8 mouse cellular contexts compared by ENCODE assay signal in genomic region chr12:80843651-80844444, GRCm38 (mm10). TPM values are rescaled to one million over a fixed set of nuclear protein-coding genes. Genes with fewer than 3 reads are reported as not detected.
DNase-seq lines count a peak whose midpoint lies in the region; ATAC-seq and TF ChIP-seq lines count a peak whose summit lies in the region.

No protein-coding gene starts in this region.

- 0 out of 2 replicates have a peak overlapping the region, but pooled peaks have one; percentile 36 for H3K27ac ChIP-seq in forebrain, postnatal 0 days (ENCODE audit: low read depth, low read length)
- H3K27ac ChIP-seq in forebrain, embryonic 11.5 days (ENCODE audit: low read depth, low read length), result no peak overlapping the region
- H3K27ac ChIP-seq in brown adipose tissue, adult 24 weeks (replicated peaks; ENCODE audit: low read depth, low read length), result peak overlapping the region; percentile 39; the same call in 1 of the 2 replicates
- 0 out of 2 replicates have a peak overlapping the region, but pooled peaks have one; percentile 30 for H3K27ac ChIP-seq in intestine, embryonic 16.5 days (ENCODE audit: low read length)

- no peak overlapping the region for H3K4me3 ChIP-seq in forebrain, postnatal 0 days (ENCODE audit: low read depth, low read length)
- H3K4me3 ChIP-seq in forebrain, embryonic 11.5 days (ENCODE audit: low read depth, low read length), result no peak overlapping the region
- H3K4me3 ChIP-seq in brown adipose tissue, adult 24 weeks (ENCODE audit: insufficient read depth, low read depth, low read length), result no peak overlapping the region
- H3K4me3 ChIP-seq in intestine, embryonic 16.5 days (ENCODE audit: low read length), result no peak overlapping the region

- no peaks in the 10 kb centered on the region for H3K9me3 ChIP-seq in forebrain, postnatal 0 days (ENCODE audit: low read length)
- no peaks in the 10 kb centered on the region for H3K9me3 ChIP-seq in forebrain, embryonic 11.5 days (ENCODE audit: control insufficient read depth, low read length)
- no peaks in the 10 kb centered on the region for H3K9me3 ChIP-seq in intestine, embryonic 16.5 days (ENCODE audit: control insufficient read depth, low read length)

- DNase-seq in forebrain, postnatal 0 days, result no peak
- no peak for DNase-seq in forebrain, embryonic 11.5 days (ENCODE audit: low spot score)
- DNase-seq in lung, postnatal 36 days, result peak; percentile 72
- DNase-seq in thymus, adult 18-20 months, result no peak
- no peak for DNase-seq in cerebellum, adult 11-12 months
- DNase-seq in T-cell, adult 2 months (ENCODE audit: low spot score), result no peak

- TF ChIP-seq CTCF in forebrain, postnatal 0 days (IDR thresholded peaks at IDR 0.05; ENCODE audit: low read depth), result no peak

- H3K4me2 ChIP-seq in forebrain, postnatal 0 days (ENCODE audit: low read depth), result no peak overlapping the region
- H3K4me2 ChIP-seq in forebrain, embryonic 11.5 days (ENCODE audit: low read depth, low read length, severe bottlenecking), result no peak overlapping the region
- H3K4me2 ChIP-seq in intestine, embryonic 16.5 days (ENCODE audit: low read depth, low read length), result no peak overlapping the region

- WGBS in forebrain, postnatal 0 days, result 74% methylated on average over 4 of the region's 4 CpGs
- WGBS in forebrain, embryonic 11.5 days, result 88% methylated on average over 4 of the region's 4 CpGs
- WGBS in intestine, embryonic 16.5 days, result 51% methylated on average over 4 of the region's 4 CpGs

- H3K27me3 ChIP-seq in forebrain, postnatal 0 days (ENCODE audit: insufficient read depth, low read length), result no peaks in the 10 kb centered on the region
- H3K27me3 ChIP-seq in forebrain, embryonic 11.5 days (ENCODE audit: control insufficient read depth, insufficient read depth, low read length), result no peaks in the 10 kb centered on the region
- H3K27me3 ChIP-seq in intestine, embryonic 16.5 days (replicated peaks; ENCODE audit: control insufficient read depth, insufficient read depth, low read length), result no peaks in the 10 kb centered on the region

- no peak for ATAC-seq in forebrain, postnatal 0 days
- no peak for ATAC-seq in forebrain, embryonic 11.5 days (replicated peaks; ENCODE audit: low FRiP score)
- ATAC-seq in intestine, embryonic 16.5 days, result 0 out of 2 replicates have a peak, but pooled peaks have one; percentile 55

- no peaks in the 10 kb centered on the region for H3K36me3 ChIP-seq in forebrain, postnatal 0 days (ENCODE audit: insufficient read depth)
- no peaks in the 10 kb centered on the region for H3K36me3 ChIP-seq in forebrain, embryonic 11.5 days (ENCODE audit: control insufficient read depth, insufficient read depth, low read length)
- no peaks in the 10 kb centered on the region for H3K36me3 ChIP-seq in intestine, embryonic 16.5 days (ENCODE audit: control insufficient read depth, insufficient read depth, low read length)

- no peaks in the 10 kb centered on the region for H3K4me1 ChIP-seq in forebrain, postnatal 0 days (ENCODE audit: insufficient read depth)
- 0 out of 2 replicates have a peak, but pooled peaks cover 2% of the 10 kb centered on the region for H3K4me1 ChIP-seq in forebrain, embryonic 11.5 days (replicated peaks; ENCODE audit: control insufficient read depth, insufficient read depth, low read length)
- H3K4me1 ChIP-seq in brown adipose tissue, adult 24 weeks (ENCODE audit: control insufficient read depth, insufficient read depth, insufficient read length, low read length), result peaks cover 37% of the 10 kb centered on the region
- peaks cover 25% of the 10 kb centered on the region for H3K4me1 ChIP-seq in intestine, embryonic 16.5 days (ENCODE audit: control insufficient read depth, insufficient read depth, low read length)

- H3K9ac ChIP-seq in forebrain, postnatal 0 days, result no peak overlapping the region
- H3K9ac ChIP-seq in forebrain, embryonic 11.5 days (ENCODE audit: low read length), result no peak overlapping the region
- no peak overlapping the region for H3K9ac ChIP-seq in intestine, embryonic 16.5 days (ENCODE audit: low read depth, low read length)

RNA-seq across cellular contexts. Expression of gene Susd6, which starts 53.5 kb away (rescaled TPM):
- total RNA-seq in forebrain, postnatal 0 days (2014; rRNA removed), result 12.5 and 15.3 TPM in 2 replicates
- polyA plus RNA-seq in forebrain, postnatal 0 days (2015; fragmentation: Nextera tagmentation; extraction: Ambion mirVana), result 6.8 and 8.0 TPM in 2 replicates
- 19.9 and 21.5 TPM in 2 replicates for polyA plus RNA-seq in forebrain, embryonic 11.5 days (2014; fragmentation: Nextera tagmentation; extraction: Ambion mirVana)
- polyA plus RNA-seq in brown adipose tissue, adult 24 weeks (2012; ENCODE audit: insufficient read depth, insufficient read length, missing spikeins), result 12.1 and 13.8 TPM in 2 replicates
- polyA plus RNA-seq in intestine, embryonic 16.5 days (2015; fragmentation: Nextera tagmentation; extraction: Ambion mirVana), result 16.4 and 20.0 TPM in 2 replicates
